Mouse (Mus musculus) adrenal gland, adult 8-10 months (tissue): ENCODE measurements around the gene Cox7a1. TPM values are rescaled to one million over a fixed set of nuclear protein-coding genes. Genes with fewer than 3 reads are reported as not detected.
"Not testable (repeated sequence)": the region's sequence is repeated elsewhere in the genome, so short reads cannot be mapped to it uniquely, and the experiment has no call there.

Experiments
- DNase-seq: peaks from one replicate; pipeline ENCODE4 v3.0.0; 2022
- total RNA-seq, 4 experiments: library from RNA; stranded (reverse); gene quantifications; 2 replicates each; pipeline ENCODE4 v1.2.4; 2022

Cox7a1 gene
- 100 to 1,000 TPM in 3 of 4 experiments, 10 to 100 TPM in 1; 65.3 to 235 (median 137) TPM for total RNA-seq

GRCm38 (mm10) chr7:30183879-30184289 lies at the start of gene Cox7a1:
TSS of gene Cox7a1 (plus strand) at chr7:30184144.
- peak; percentile 93 for DNase-seq

- DNase-seq, result no peak
These were observed 47.1 kb upstream of the Cox7a1 start for GRCm38 (mm10) chr7:30136826-30137225.

GRCm38 (mm10) chr7:30143170-30143554 lies 40.8 kb upstream of the Cox7a1 start:
- no peak for DNase-seq

- DNase-seq, result no peak
These were observed 40.3 kb upstream of the Cox7a1 start for GRCm38 (mm10) chr7:30143555-30144209.

- no peak for DNase-seq
These were observed 36.9 kb upstream of the Cox7a1 start for GRCm38 (mm10) chr7:30147011-30147410.

GRCm38 (mm10) chr7:30154040-30154439 lies 29.9 kb upstream of the Cox7a1 start:
- DNase-seq, result no peak

GRCm38 (mm10) chr7:30155507-30155906 lies 28.4 kb upstream of the Cox7a1 start:
- DNase-seq, result no peak

GRCm38 (mm10) chr7:30163113-30163512 lies 20.8 kb upstream of the Cox7a1 start:
- DNase-seq, result no peak

- no peak for DNase-seq
These were observed 19.2 kb upstream of the Cox7a1 start for GRCm38 (mm10) chr7:30164745-30165144.

GRCm38 (mm10) chr7:30168914-30169582 lies 14.9 kb upstream of the Cox7a1 start:
- peak; percentile 19 for DNase-seq

- peak; percentile 92 for DNase-seq
These were observed 14.2 kb upstream of the Cox7a1 start, which contains the start of gene Zfp146 for GRCm38 (mm10) chr7:30169583-30170282. TSS of gene Zfp146 (minus strand) at chr7:30169750.

- DNase-seq, result no peak
These were observed 13.5 kb upstream of the Cox7a1 start for GRCm38 (mm10) chr7:30170283-30170951.

- DNase-seq, result no peak
These were observed 7.5 kb upstream of the Cox7a1 start for GRCm38 (mm10) chr7:30176474-30176873.

- no peak for DNase-seq
These were observed 5.7 kb upstream of the Cox7a1 start for GRCm38 (mm10) chr7:30178256-30178655.

GRCm38 (mm10) chr7:30181308-30181707 lies 2.6 kb upstream of the Cox7a1 start:
- peak; percentile 65 for DNase-seq

- DNase-seq, result not testable (repeated sequence)
These were observed 2.0 kb upstream of the Cox7a1 start for GRCm38 (mm10) chr7:30181929-30182328.

- not testable (repeated sequence) for DNase-seq
These were observed 755 bp upstream of the Cox7a1 start for GRCm38 (mm10) chr7:30183189-30183588.

- no peak for DNase-seq
These were observed 851 bp downstream of the Cox7a1 start for GRCm38 (mm10) chr7:30184641-30185348.

- DNase-seq, result no peak
These were observed 4.6 kb downstream of the Cox7a1 start for GRCm38 (mm10) chr7:30188344-30189115.

GRCm38 (mm10) chr7:30189116-30189491 lies 5.2 kb downstream of the Cox7a1 start:
- DNase-seq, result no peak

GRCm38 (mm10) chr7:30192088-30192487 lies 8.1 kb downstream of the Cox7a1 start:
- no peak for DNase-seq
